Mouse (Mus musculus) urinary bladder, postnatal 0 days (tissue): ENCODE results near the gene Slc15a1. TPM values are rescaled to one million over a fixed set of nuclear protein-coding genes. Genes with fewer than 3 reads are reported as not detected.

Source experiments
- polyA plus RNA-seq: library from polyadenylated mRNA; unstranded; fragments of >200 nt; fragmentation: Nextera tagmentation; extraction: Ambion mirVana; gene quantifications from 2 replicates; pipeline ENCODE4 v1.2.1, GENCODE M21; 2015

The Slc15a1 gene
- not detected in 2 replicates for polyA plus RNA-seq

DNA sequence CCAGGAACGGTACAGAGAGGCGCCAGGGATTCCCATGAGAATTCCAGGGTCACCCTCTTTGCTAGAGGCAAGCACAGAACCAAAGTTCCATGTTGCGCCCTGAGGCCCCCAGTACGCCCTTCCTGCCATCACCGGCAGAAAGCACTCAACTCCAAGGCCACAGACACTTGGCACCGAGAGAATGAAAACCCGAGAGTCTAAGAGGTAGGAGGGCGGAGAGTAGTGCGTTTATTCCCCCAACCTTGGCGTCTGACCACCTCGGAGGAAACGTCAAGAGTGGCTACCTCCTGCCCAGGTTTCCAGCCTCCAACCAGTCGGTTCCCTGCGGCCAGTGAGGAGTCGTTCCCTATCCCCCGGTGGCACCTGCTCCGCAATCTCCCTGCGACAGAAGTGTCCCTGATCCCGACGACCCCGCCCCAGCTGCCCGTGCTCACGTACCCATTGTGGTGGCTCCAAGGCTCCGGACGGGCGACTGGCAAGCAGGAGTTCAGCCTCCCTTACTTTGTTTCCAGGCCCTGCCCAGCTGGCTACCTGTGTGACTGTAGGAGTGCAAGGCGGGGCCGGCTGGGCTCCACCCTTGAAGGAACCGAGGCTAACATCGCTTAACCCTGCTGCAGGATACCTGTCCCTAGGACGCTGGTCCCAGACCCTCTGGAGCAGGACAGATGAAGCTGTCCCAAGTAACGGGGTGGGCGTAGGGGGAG, at the start of gene Slc15a1:
Slc15a1 (minus strand) TSS at position 472 of the 704 bp plus-strand sequence.

Other genes with a start within 250 kb of the Slc15a1 start
- 58.0 and 63.6 TPM in 2 replicates for gene Stk24, start 125.2 kb downstream of the Slc15a1 start, polyA plus RNA-seq